Mouse (Mus musculus): ENCODE results near the gene Slc51a. TPM values are rescaled to one million over a fixed set of nuclear protein-coding genes. Genes with fewer than 3 reads are reported as not detected.

Slc51a gene
- total and polyA plus RNA-seq, 2 experiments from 2014 or later, result 0.13 TPM; not detected in 1

GRCm38 (mm10) chr16:32464908-32465307, 22.8 kb downstream of the Slc51a start:
- Histone ChIP-seq H3K27ac (ENCODE audit: low read depth, low read length) (no peak overlapping the region), H3K4me1 (ENCODE audit: insufficient read depth) (no peaks in the 10 kb centered on the region), H3K9me3 (ENCODE audit: low read length) (no peaks in the 10 kb centered on the region), H3K4me2 (ENCODE audit: low read depth) (no peak overlapping the region), H3K36me3 (ENCODE audit: insufficient read depth) (peaks cover 43% of the 10 kb centered on the region), H3K9ac (no peak overlapping the region), H3K4me3 (ENCODE audit: low read depth, low read length) (no peak overlapping the region), H3K27me3 (ENCODE audit: insufficient read depth, low read length) (no peaks in the 10 kb centered on the region)
- no CpG with 5 or more reads among the region's 1 CpGs for WGBS
- ATAC-seq, result no peak
- DNase-seq, result no peak
- TF ChIP-seq CTCF (IDR thresholded peaks at IDR 0.05; ENCODE audit: low read depth), result no peak

DNA sequence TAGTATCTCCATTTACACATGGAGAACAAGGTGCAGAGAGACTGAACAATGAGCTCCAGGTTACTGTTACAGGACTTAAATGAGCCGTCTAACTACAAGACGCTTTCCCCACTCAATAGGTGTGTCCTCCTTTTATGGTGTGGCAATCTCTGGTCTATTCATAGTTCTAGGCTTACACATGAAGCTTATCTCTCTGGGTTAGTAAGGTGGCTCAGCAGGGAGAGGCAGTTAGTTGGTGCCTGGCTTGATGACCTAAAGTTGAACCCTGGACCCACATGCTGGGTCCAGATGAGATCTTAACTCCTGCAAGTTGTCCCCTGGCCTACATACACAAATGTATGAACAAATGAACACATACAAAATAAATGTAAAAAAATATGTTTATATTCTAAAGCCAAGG, 24.3 kb downstream of the Slc51a start:
- no peak overlapping the region for H3K9ac ChIP-seq

DNA sequence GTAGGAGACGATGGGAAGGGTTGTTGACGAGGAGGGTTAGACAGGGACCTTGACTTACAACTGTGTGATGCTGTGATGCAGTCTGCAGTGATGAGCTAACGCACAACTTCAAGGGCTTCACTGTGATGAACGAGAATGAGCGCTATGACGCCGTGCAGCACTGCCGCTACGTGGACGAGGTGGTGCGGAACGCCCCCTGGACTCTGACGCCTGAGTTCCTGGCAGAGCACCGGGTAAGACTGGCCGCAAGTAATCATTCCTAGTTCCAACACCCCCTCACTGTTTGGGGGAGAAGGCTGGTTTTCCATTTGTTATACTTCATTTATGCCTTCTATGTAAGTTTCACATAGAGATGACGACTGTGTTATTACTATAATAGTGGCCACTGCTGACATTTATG, 24.7 kb downstream of the Slc51a start:
- Histone ChIP-seq H3K9ac (no peak overlapping the region), H3K4me1 (ENCODE audit: insufficient read depth) (no peaks in the 10 kb centered on the region), H3K4me2 (ENCODE audit: low read depth) (no peak overlapping the region), H3K4me3 (ENCODE audit: low read depth, low read length) (no peak overlapping the region), H3K9me3 (ENCODE audit: low read length) (no peaks in the 10 kb centered on the region), H3K27ac (ENCODE audit: low read depth, low read length) (no peak overlapping the region), H3K36me3 (ENCODE audit: insufficient read depth) (peaks cover 32% of the 10 kb centered on the region), H3K27me3 (ENCODE audit: insufficient read depth, low read length) (no peaks in the 10 kb centered on the region)
- no peak for TF ChIP-seq CTCF (IDR thresholded peaks at IDR 0.05; ENCODE audit: low read depth)
- WGBS, result 95% methylated on average over 16 of the region's 16 CpGs
- ATAC-seq (no peak), DNase-seq (no peak)

More for the DNA sequence above, 24.3 kb downstream of the Slc51a start:
- 90% methylated on average over 2 of the region's 2 CpGs for WGBS
- Histone ChIP-seq H3K27me3 (ENCODE audit: insufficient read depth, low read length) (no peaks in the 10 kb centered on the region), H3K36me3 (ENCODE audit: insufficient read depth) (peaks cover 37% of the 10 kb centered on the region), H3K27ac (ENCODE audit: low read depth, low read length) (no peak overlapping the region), H3K4me2 (ENCODE audit: low read depth) (no peak overlapping the region), H3K4me1 (ENCODE audit: insufficient read depth) (no peaks in the 10 kb centered on the region), H3K4me3 (ENCODE audit: low read depth, low read length) (no peak overlapping the region), H3K9me3 (ENCODE audit: low read length) (no peaks in the 10 kb centered on the region)
- DNase-seq, result no peak
- no peak for TF ChIP-seq CTCF (IDR thresholded peaks at IDR 0.05; ENCODE audit: low read depth)
- ATAC-seq, result no peak

DNA sequence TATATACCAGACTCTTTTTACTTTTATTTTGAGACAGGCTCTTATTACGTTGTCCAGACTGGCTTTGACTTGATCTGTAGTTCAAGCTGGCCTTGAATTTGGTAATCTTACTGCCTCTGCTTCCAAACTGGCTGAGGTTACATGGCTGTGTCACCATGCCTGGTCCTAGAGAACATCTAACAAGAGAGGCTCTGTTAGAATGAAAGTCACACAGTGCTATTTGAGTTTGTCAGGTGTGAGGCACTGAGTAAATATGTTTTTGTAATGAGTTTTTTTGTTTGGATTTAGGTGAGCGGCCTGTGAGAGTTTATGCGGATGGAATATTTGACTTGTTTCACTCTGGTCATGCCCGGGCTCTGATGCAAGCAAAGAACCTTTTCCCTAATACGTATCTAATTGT, 26.0 kb downstream of the Slc51a start:
- ATAC-seq, result no peak

GRCm38 (mm10) chr16:32460518-32460917, 27.2 kb downstream of the Slc51a start:
- DNase-seq (no peak), ATAC-seq (no peak)
- H3K27me3 ChIP-seq (ENCODE audit: insufficient read depth, low read length), result no peaks in the 10 kb centered on the region
- 60% methylated on average over 4 of the region's 4 CpGs for WGBS
- H3K9me3 ChIP-seq (ENCODE audit: low read length), result no peaks in the 10 kb centered on the region
- H3K36me3 ChIP-seq (ENCODE audit: insufficient read depth), result peaks cover 26% of the 10 kb centered on the region
- H3K4me3 ChIP-seq (ENCODE audit: low read depth, low read length), result no peak overlapping the region
- no peak overlapping the region for H3K27ac ChIP-seq (ENCODE audit: low read depth, low read length)
- H3K9ac ChIP-seq, result no peak overlapping the region
- no peak for TF ChIP-seq CTCF (IDR thresholded peaks at IDR 0.05; ENCODE audit: low read depth)
- H3K4me2 ChIP-seq (ENCODE audit: low read depth), result no peak overlapping the region
- H3K4me1 ChIP-seq (ENCODE audit: insufficient read depth), result no peaks in the 10 kb centered on the region

More for the DNA sequence above, 26.0 kb downstream of the Slc51a start:
- H3K4me1 ChIP-seq (ENCODE audit: insufficient read depth), result no peaks in the 10 kb centered on the region
- no peak overlapping the region for H3K4me3 ChIP-seq (ENCODE audit: low read depth, low read length)
- no peak for DNase-seq
- no peak overlapping the region for H3K4me2 ChIP-seq (ENCODE audit: low read depth)
- peaks cover 24% of the 10 kb centered on the region; the same call in 1 of the 2 replicates for H3K36me3 ChIP-seq (ENCODE audit: insufficient read depth)
- H3K9ac ChIP-seq, result no peak overlapping the region
- H3K27me3 ChIP-seq (ENCODE audit: insufficient read depth, low read length), result no peaks in the 10 kb centered on the region
- H3K27ac ChIP-seq (ENCODE audit: low read depth, low read length), result no peak overlapping the region
- no peaks in the 10 kb centered on the region for H3K9me3 ChIP-seq (ENCODE audit: low read length)
- WGBS, result 95% methylated on average over 5 of the region's 5 CpGs
- no peak for TF ChIP-seq CTCF (IDR thresholded peaks at IDR 0.05; ENCODE audit: low read depth)

- 71% methylated on average over 10 of the region's 10 CpGs for WGBS
- Histone ChIP-seq H3K4me1 (ENCODE audit: insufficient read depth) (no peaks in the 10 kb centered on the region), H3K4me3 (ENCODE audit: low read depth, low read length) (no peak overlapping the region), H3K27me3 (ENCODE audit: insufficient read depth, low read length) (no peaks in the 10 kb centered on the region), H3K27ac (ENCODE audit: low read depth, low read length) (no peak overlapping the region), H3K36me3 (ENCODE audit: insufficient read depth) (peaks cover 24% of the 10 kb centered on the region), H3K4me2 (ENCODE audit: low read depth) (no peak overlapping the region), H3K9ac (no peak overlapping the region), H3K9me3 (ENCODE audit: low read length) (no peaks in the 10 kb centered on the region)
- peak; percentile 10 for DNase-seq
- TF ChIP-seq CTCF (IDR thresholded peaks at IDR 0.05; ENCODE audit: low read depth), result peak; percentile 44
- ATAC-seq, result no peak
Measured at GRCm38 (mm10) chr16:32457589-32458386, 29.9 kb downstream of the Slc51a start.

DNA sequence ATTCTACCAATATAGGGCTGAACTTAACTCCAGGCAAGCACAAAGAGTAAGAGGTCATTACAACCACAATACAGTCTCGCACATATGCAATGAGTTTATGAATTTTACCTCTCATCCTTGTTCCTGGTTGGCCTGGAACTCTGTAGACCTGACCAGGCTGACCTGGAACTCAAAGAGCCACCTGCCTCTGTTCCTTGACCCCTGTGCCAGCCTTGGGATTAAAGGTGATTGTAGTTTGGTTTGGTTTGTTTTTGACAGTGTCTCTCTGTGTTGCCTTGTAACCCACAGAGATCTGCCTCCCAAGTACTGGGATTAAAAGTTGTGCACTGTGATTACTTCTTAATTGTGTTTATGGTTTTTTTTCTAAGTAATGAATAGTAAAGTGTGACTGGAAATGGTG, 30.9 kb downstream of the Slc51a start:
- no peak overlapping the region for H3K4me2 ChIP-seq (ENCODE audit: low read depth)
- ATAC-seq, result no peak
- WGBS, result 87% methylated on average over 1 of the region's 1 CpGs

More for the DNA sequence above, 30.9 kb downstream of the Slc51a start:
- Histone ChIP-seq H3K36me3 (ENCODE audit: insufficient read depth) (peaks cover 32% of the 10 kb centered on the region), H3K4me3 (ENCODE audit: low read depth, low read length) (no peak overlapping the region), H3K9me3 (ENCODE audit: low read length) (no peaks in the 10 kb centered on the region), H3K9ac (no peak overlapping the region), H3K4me1 (ENCODE audit: insufficient read depth) (no peaks in the 10 kb centered on the region), H3K27ac (ENCODE audit: low read depth, low read length) (no peak overlapping the region), H3K27me3 (ENCODE audit: insufficient read depth, low read length) (no peaks in the 10 kb centered on the region)
- no peak for TF ChIP-seq CTCF (IDR thresholded peaks at IDR 0.05; ENCODE audit: low read depth)
- DNase-seq, result no peak
